Mouse (Mus musculus): ENCODE data around the gene Mfsd6. TPM values are rescaled to one million over a fixed set of nuclear protein-coding genes. Genes with fewer than 3 reads are reported as not detected.

Gene Mfsd6
- polyA plus RNA-seq, 1 experiment from 2014 or later = 2.7 TPM

GRCm38 (mm10) chr1:52630937-52631299 is 96.3 kb downstream of the Mfsd6 start:
- H3K27me3 ChIP-seq (ENCODE audit: insufficient read depth, low read length) = no peaks in the 10 kb centered on the region
- H3K9me3 ChIP-seq (ENCODE audit: low read length) = no peaks in the 10 kb centered on the region
- peak; percentile 81 for ATAC-seq (ENCODE audit: low FRiP score, low TSS enrichment)
- peaks cover 9% of the 10 kb centered on the region for H3K4me1 ChIP-seq (ENCODE audit: insufficient read depth, low read length)
- H3K9ac ChIP-seq (replicated peaks; ENCODE audit: low read length) = peak overlapping the region; percentile 88
- peak overlapping the region; percentile 96 for H3K4me3 ChIP-seq (ENCODE audit: low read length)
- WGBS = 0% methylated on average over 6 of the region's 6 CpGs
- H3K36me3 ChIP-seq (ENCODE audit: insufficient read depth, low read length) = no peaks in the 10 kb centered on the region
- peak overlapping the region; percentile 92 for H3K27ac ChIP-seq (ENCODE audit: low read length)
- peak overlapping the region; percentile 47 for H3K4me2 ChIP-seq (replicated peaks; ENCODE audit: low read depth, low read length)

- Histone ChIP-seq H3K4me2 (replicated peaks; ENCODE audit: low read depth, low read length) (peak within 1 kb of the TSS; percentile 47), H3K9me3 (ENCODE audit: low read length) (no peaks in the 10 kb centered on the region), H3K36me3 (ENCODE audit: insufficient read depth, low read length) (no peaks in the 10 kb centered on the region), H3K9ac (replicated peaks; ENCODE audit: low read length) (peak within 1 kb of the TSS; percentile 88), H3K27ac (ENCODE audit: low read length) (peak within 1 kb of the TSS; percentile 92), H3K4me1 (ENCODE audit: insufficient read depth, low read length) (peaks cover 9% of the 10 kb centered on the region), H3K4me3 (ENCODE audit: low read length) (peak within 1 kb of the TSS; percentile 96), H3K27me3 (ENCODE audit: insufficient read depth, low read length) (no peaks in the 10 kb centered on the region)
- under 1% methylated on average over 43 of the region's 44 CpGs for WGBS
- ATAC-seq (ENCODE audit: low FRiP score, low TSS enrichment) = peak; percentile 94
Observed at GRCm38 (mm10) chr1:52630248-52630936, 96.9 kb downstream of the Mfsd6 start, which contains the start of gene Nemp2. Gene Nemp2 (plus strand): TSS chr1:52630703.

- no peaks in the 10 kb centered on the region for H3K27me3 ChIP-seq (ENCODE audit: insufficient read depth, low read length)
- H3K4me2 ChIP-seq (replicated peaks; ENCODE audit: low read depth, low read length) = no peak overlapping the region
- H3K9me3 ChIP-seq (ENCODE audit: low read length) = no peaks in the 10 kb centered on the region
- no peak overlapping the region for H3K9ac ChIP-seq (replicated peaks; ENCODE audit: low read length)
- ATAC-seq (ENCODE audit: low FRiP score, low TSS enrichment) = no peak
- H3K4me3 ChIP-seq (ENCODE audit: low read length) = no peak overlapping the region
- H3K27ac ChIP-seq (ENCODE audit: low read length) = no peak overlapping the region
- H3K36me3 ChIP-seq (ENCODE audit: insufficient read depth, low read length) = no peaks in the 10 kb centered on the region
- no peaks in the 10 kb centered on the region for H3K4me1 ChIP-seq (ENCODE audit: insufficient read depth, low read length)
Observed at GRCm38 (mm10) chr1:52620442-52620841, 106.8 kb downstream of the Mfsd6 start.

- Histone ChIP-seq H3K9me3 (ENCODE audit: low read length) (no peaks in the 10 kb centered on the region), H3K4me2 (replicated peaks; ENCODE audit: low read depth, low read length) (no peak overlapping the region), H3K27ac (ENCODE audit: low read length) (no peak overlapping the region), H3K4me3 (ENCODE audit: low read length) (no peak overlapping the region), H3K27me3 (ENCODE audit: insufficient read depth, low read length) (no peaks in the 10 kb centered on the region), H3K4me1 (ENCODE audit: insufficient read depth, low read length) (no peaks in the 10 kb centered on the region), H3K9ac (replicated peaks; ENCODE audit: low read length) (no peak overlapping the region), H3K36me3 (ENCODE audit: insufficient read depth, low read length) (no peaks in the 10 kb centered on the region)
- WGBS = 58% methylated on average over 1 of the region's 1 CpGs
- no peak for ATAC-seq (ENCODE audit: low FRiP score, low TSS enrichment)
Observed at GRCm38 (mm10) chr1:52618217-52618616, 109.0 kb downstream of the Mfsd6 start.

GRCm38 (mm10) chr1:52608486-52608885 is 118.8 kb downstream of the Mfsd6 start:
- Histone ChIP-seq H3K27ac (ENCODE audit: low read length) (no peak overlapping the region), H3K27me3 (ENCODE audit: insufficient read depth, low read length) (no peaks in the 10 kb centered on the region), H3K36me3 (ENCODE audit: insufficient read depth, low read length) (no peaks in the 10 kb centered on the region), H3K4me1 (ENCODE audit: insufficient read depth, low read length) (no peaks in the 10 kb centered on the region), H3K4me2 (replicated peaks; ENCODE audit: low read depth, low read length) (no peak overlapping the region), H3K9ac (replicated peaks; ENCODE audit: low read length) (no peak overlapping the region), H3K9me3 (ENCODE audit: low read length) (no peaks in the 10 kb centered on the region), H3K4me3 (ENCODE audit: low read length) (no peak overlapping the region)
- no peak for ATAC-seq (ENCODE audit: low FRiP score, low TSS enrichment)
- 86% methylated on average over 4 of the region's 4 CpGs for WGBS

- WGBS = 83% methylated on average over 1 of the region's 1 CpGs
- Histone ChIP-seq H3K9me3 (ENCODE audit: low read length) (no peaks in the 10 kb centered on the region), H3K4me2 (replicated peaks; ENCODE audit: low read depth, low read length) (no peak overlapping the region)
Observed at GRCm38 (mm10) chr1:52607700-52608099, 119.6 kb downstream of the Mfsd6 start.

More at GRCm38 (mm10) chr1:52607700-52608099, 119.6 kb downstream of the Mfsd6 start:
- no peak for ATAC-seq (ENCODE audit: low FRiP score, low TSS enrichment)
- Histone ChIP-seq H3K27ac (ENCODE audit: low read length) (no peak overlapping the region), H3K27me3 (ENCODE audit: insufficient read depth, low read length) (no peaks in the 10 kb centered on the region), H3K4me1 (ENCODE audit: insufficient read depth, low read length) (no peaks in the 10 kb centered on the region), H3K36me3 (ENCODE audit: insufficient read depth, low read length) (no peaks in the 10 kb centered on the region), H3K9ac (replicated peaks; ENCODE audit: low read length) (no peak overlapping the region), H3K4me3 (ENCODE audit: low read length) (no peak overlapping the region)

Other genes starting within 250 kb of the Mfsd6 start
- 11.1 and 15.7 TPM in 2 replicates for gene Nab1, start 226.8 kb downstream of the Mfsd6 start, polyA plus RNA-seq (2015; fragmentation: Nextera tagmentation; extraction: Ambion mirVana)
- 9.9 and 11.7 TPM in 2 replicates for gene Nemp2, start 96.8 kb downstream of the Mfsd6 start, polyA plus RNA-seq (2015; fragmentation: Nextera tagmentation; extraction: Ambion mirVana)
- 15.9 and 22.3 TPM in 2 replicates for gene Inpp1, start 90.2 kb upstream of the Mfsd6 start, polyA plus RNA-seq (2015; fragmentation: Nextera tagmentation; extraction: Ambion mirVana)
- gene Hibch, start 117.5 kb upstream of the Mfsd6 start, polyA plus RNA-seq (2015; fragmentation: Nextera tagmentation; extraction: Ambion mirVana) = 24.4 and 27.5 TPM in 2 replicates

All from kidney, embryonic 16.5 days (tissue).